20 mouse cellular contexts compared by ENCODE assay signal in the genomic region with DNA sequence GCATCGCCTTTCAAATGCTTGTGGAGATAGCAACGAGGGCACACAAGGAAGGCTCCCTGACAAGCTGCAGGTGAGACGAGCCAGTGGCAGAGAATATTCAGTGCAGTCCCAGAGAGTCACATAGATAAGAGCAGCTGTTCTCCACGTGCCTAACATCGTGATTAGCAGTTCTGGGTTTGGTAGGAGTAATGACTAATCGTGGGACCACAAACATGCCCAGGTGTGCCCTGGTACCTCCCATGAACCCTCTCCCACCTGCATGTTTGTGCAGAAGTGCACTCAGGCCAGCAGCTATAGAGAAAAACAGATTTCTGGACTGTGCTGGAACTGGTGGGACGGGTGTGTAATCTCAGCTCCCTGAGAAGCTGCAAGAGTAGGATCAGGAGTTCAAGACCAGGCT.
DNase-seq lines count a peak whose midpoint lies in the region; ATAC-seq and TF ChIP-seq lines count a peak whose summit lies in the region.
"Had no signal": no experiment of that assay in that cellular context is flagged by ENCODE, and none has a peak within 500 bp of the region (broad histone marks: within the 10 kb centered on the region; RNA-seq: fewer than 3 reads in every experiment).

No protein-coding gene starts in this region.

- no peaks in the 10 kb centered on the region for H3K27me3 ChIP-seq in intestine, embryonic 15.5 days (replicated peaks)
- no peaks in the 10 kb centered on the region for H3K27me3 ChIP-seq in stomach, postnatal 0 days (ENCODE audit: control insufficient read depth, insufficient read depth, low read length)
- H3K27me3 ChIP-seq: forebrain, embryonic 13.5 days; heart, embryonic 13.5 days; hindbrain, embryonic 12.5 days had no signal

- no peak overlapping the region for H3K9ac ChIP-seq in intestine, embryonic 15.5 days
- H3K9ac ChIP-seq in stomach, postnatal 0 days (ENCODE audit: low read length): no peak overlapping the region
- H3K9ac ChIP-seq: forebrain, embryonic 13.5 days; forebrain, postnatal 0 days; heart, embryonic 13.5 days; hindbrain, embryonic 12.5 days had no signal

- no peaks in the 10 kb centered on the region for H3K9me3 ChIP-seq in intestine, embryonic 15.5 days
- H3K9me3 ChIP-seq in stomach, postnatal 0 days (ENCODE audit: control insufficient read depth, low read length): no peaks in the 10 kb centered on the region
- H3K9me3 ChIP-seq: embryonic facial prominence, embryonic 10.5 days; forebrain, embryonic 13.5 days; heart, embryonic 13.5 days; hindbrain, embryonic 12.5 days had no signal

- WGBS in intestine, embryonic 15.5 days: 63% methylated on average over 7 of the region's 7 CpGs
- 55% methylated on average over 7 of the region's 7 CpGs for WGBS in stomach, postnatal 0 days

- TF ChIP-seq EP300 in stomach, postnatal 0 days (optimal IDR thresholded peaks at IDR 0.05): no peak

- TF ChIP-seq CTCF in stomach, postnatal 0 days (IDR thresholded peaks at IDR 0.05; ENCODE audit: low read depth): no peak
- TF ChIP-seq CTCF in gastrocnemius, adult 2 months (IDR thresholded peaks at IDR 0.05): no peak

- peak; percentile 63 for DNase-seq in heart, adult 11 months
- DNase-seq in heart, postnatal 25 days (ENCODE audit: low spot score): no peak
- DNase-seq in urinary bladder, postnatal 14 days (ENCODE audit: low spot score): peak; percentile 12
- DNase-seq in urinary bladder, postnatal 4 days (ENCODE audit: low spot score in 2 of 2): no peak
- DNase-seq in stomach, postnatal 0 days (ENCODE audit: low spot score): peak; percentile 41
- no peak for DNase-seq in gastrocnemius, adult 2 months
- no peak for DNase-seq in cerebellum, postnatal 25 days
- DNase-seq: adrenal gland, adult 8-10 months; adrenal gland, postnatal 36 days; cerebellum, adult 11-12 months; cerebellum, adult 9-10 months; forebrain, postnatal 0 days; gastrocnemius, postnatal 25 days; heart, postnatal 4 days had no signal

- peak; percentile 70 for ATAC-seq in intestine, embryonic 15.5 days
- peak; percentile 86 for ATAC-seq in stomach, postnatal 0 days (ENCODE audit: low FRiP score, low TSS enrichment)
- ATAC-seq: forebrain, embryonic 13.5 days; forebrain, postnatal 0 days; hindbrain, embryonic 16.5 days had no signal

- no peaks in the 10 kb centered on the region for H3K36me3 ChIP-seq in intestine, embryonic 15.5 days
- H3K36me3 ChIP-seq in stomach, postnatal 0 days (ENCODE audit: control insufficient read depth, insufficient read depth, low read length): no peaks in the 10 kb centered on the region
- H3K36me3 ChIP-seq: embryonic facial prominence, embryonic 10.5 days; heart, embryonic 13.5 days; hindbrain, embryonic 12.5 days had no signal

- H3K4me1 ChIP-seq in intestine, embryonic 15.5 days (replicated peaks): no peaks in the 10 kb centered on the region
- no peaks in the 10 kb centered on the region for H3K4me1 ChIP-seq in stomach, postnatal 0 days (replicated peaks; ENCODE audit: control insufficient read depth, insufficient read depth)
- H3K4me1 ChIP-seq: forebrain, embryonic 13.5 days; heart, embryonic 13.5 days; hindbrain, embryonic 12.5 days had no signal

- intact Hi-C loops in heart, postnatal 25 days (cut with DNase I): no loop called here
- intact Hi-C loops in gastrocnemius, adult 2 months (cut with DNase I): no loop called here

- no peak overlapping the region for H3K27ac ChIP-seq in intestine, embryonic 15.5 days
- no peak overlapping the region for H3K27ac ChIP-seq in stomach, postnatal 0 days (replicated peaks)
- H3K27ac ChIP-seq in gastrocnemius, adult 2 months: no peak overlapping the region
- H3K27ac ChIP-seq: embryonic facial prominence, embryonic 10.5 days; forebrain, embryonic 13.5 days; heart, embryonic 13.5 days; hindbrain, embryonic 12.5 days had no signal

- H3K4me3 ChIP-seq in intestine, embryonic 15.5 days (replicated peaks): no peak overlapping the region
- no peak overlapping the region for H3K4me3 ChIP-seq in stomach, postnatal 0 days (ENCODE audit: low read depth, low read length)
- no peak overlapping the region for H3K4me3 ChIP-seq in gastrocnemius, adult 2 months
- H3K4me3 ChIP-seq: embryonic facial prominence, embryonic 10.5 days; forebrain, embryonic 13.5 days; heart, embryonic 13.5 days; hindbrain, embryonic 12.5 days had no signal

- H3K4me2 ChIP-seq in intestine, embryonic 15.5 days (replicated peaks): no peak overlapping the region
- H3K4me2 ChIP-seq in stomach, postnatal 0 days (replicated peaks; ENCODE audit: low read depth): no peak overlapping the region
- H3K4me2 ChIP-seq: forebrain, embryonic 13.5 days; heart, embryonic 13.5 days; hindbrain, embryonic 12.5 days had no signal

Comparison
In these comparisons a context has a peak if more than half of its experiments do, and no peak if none do; other contexts are left out.
1. DNase-seq: peak in heart, adult 11 months (single experiment), urinary bladder, postnatal 14 days (single experiment) and stomach, postnatal 0 days (single experiment); none in heart, postnatal 25 days (single experiment), urinary bladder, postnatal 4 days (0 of 2), gastrocnemius, adult 2 months (single experiment) and cerebellum, postnatal 25 days (0 of 2).